Comparison of ENCODE assay signal across 7 mouse cellular contexts in genomic region chr17:87459750-87460668, GRCm38 (mm10). TPM values are rescaled to one million over a fixed set of nuclear protein-coding genes. Genes with fewer than 3 reads are reported as not detected.
DNase-seq lines count a peak whose midpoint lies in the region; ATAC-seq and TF ChIP-seq lines count a peak whose summit lies in the region.

No protein-coding gene starts in this region.

- H3K79me2 ChIP-seq in CH12.LX (replicated peaks; ENCODE audit: control insufficient read depth, extremely low read depth, insufficient read depth, poor library complexity, severe bottlenecking), result no peaks in the 10 kb centered on the region

- 33% methylated on average over 14 of the region's 14 CpGs for WGBS in hindbrain, embryonic 11.5 days
- whole genome bisulfite sequencing in limb, embryonic 15.5 days, result 9% methylated on average over 14 of the region's 14 CpGs
- 10% methylated on average over 14 of the region's 14 CpGs for WGBS in neural tube, embryonic 13.5 days

- in situ Hi-C loops in CH12.LX (cut with MboI; ENCODE audit: low pct_ligation_motif_present, low pct_unique_long_range_greater_than_20kb, low sequenced_read_pairs), result loop anchor here (5.0 kb wide), 1 partner anchor 42 kb away; no protein-coding TSS in a partner anchor

- H3K27me3 ChIP-seq in CH12.LX (replicated peaks), result peaks cover 18% of the 10 kb centered on the region
- H3K27me3 ChIP-seq in hindbrain, embryonic 11.5 days (ENCODE audit: control insufficient read depth, insufficient read depth, low read length), result no peaks in the 10 kb centered on the region
- H3K27me3 ChIP-seq in limb, embryonic 15.5 days, result no peaks in the 10 kb centered on the region
- H3K27me3 ChIP-seq in neural tube, embryonic 13.5 days, result no peaks in the 10 kb centered on the region

- no peaks in the 10 kb centered on the region for H3K9me3 ChIP-seq in CH12.LX (replicated peaks; ENCODE audit: low read length)
- no peaks in the 10 kb centered on the region for H3K9me3 ChIP-seq in hindbrain, embryonic 11.5 days (ENCODE audit: control insufficient read depth, low read length)
- H3K9me3 ChIP-seq in limb, embryonic 15.5 days, result no peaks in the 10 kb centered on the region
- no peaks in the 10 kb centered on the region for H3K9me3 ChIP-seq in neural tube, embryonic 13.5 days

- no peak for TF ChIP-seq CTCF in CH12.LX (conservative IDR thresholded peaks at IDR 0.05 in 1 of 2, IDR thresholded peaks at IDR 0.05 in 1 of 2; ENCODE audit: low read depth in 2 of 2, low read length in 2 of 2)
- TF ChIP-seq CTCF in embryonic fibroblast, embryonic 13.5 days (IDR thresholded peaks at IDR 0.05; ENCODE audit: borderline replicate concordance, insufficient read depth, low read length), result no peak

- no peak for TF ChIP-seq EP300 in CH12.LX (IDR thresholded peaks at IDR 0.05; ENCODE audit: low read length)

- H3K4me2 ChIP-seq in CH12.LX (ENCODE audit: insufficient read depth, low read depth, poor library complexity, severe bottlenecking), result peak overlapping the region; percentile 52; the same call in 1 of the 2 replicates
- H3K4me2 ChIP-seq in hindbrain, embryonic 11.5 days (replicated peaks; ENCODE audit: low read depth, low read length), result 0 out of 2 replicates have a peak overlapping the region, but pooled peaks have one; percentile 22
- H3K4me2 ChIP-seq in limb, embryonic 15.5 days, result peak overlapping the region; percentile 42
- H3K4me2 ChIP-seq in neural tube, embryonic 13.5 days, result peak overlapping the region; percentile 36

- TF ChIP-seq POLR2A in CH12.LX (IDR thresholded peaks at IDR 0.05; ENCODE audit: low read depth, low read length), result no peak
- peak; percentile 35; the same call in 1 of the 2 replicates for TF ChIP-seq POLR2A in embryonic fibroblast, embryonic 13.5 days (IDR thresholded peaks at IDR 0.05; ENCODE audit: low read depth, low read length)

- no peaks in the 10 kb centered on the region for H3K36me3 ChIP-seq in CH12.LX (replicated peaks in 1 of 2; ENCODE audit: control insufficient read depth in 1 of 2, insufficient read depth in 1 of 2, low read length in 1 of 2)
- H3K36me3 ChIP-seq in hindbrain, embryonic 11.5 days (ENCODE audit: control insufficient read depth, insufficient read depth, low read length), result no peaks in the 10 kb centered on the region
- H3K36me3 ChIP-seq in limb, embryonic 15.5 days, result no peaks in the 10 kb centered on the region
- no peaks in the 10 kb centered on the region for H3K36me3 ChIP-seq in neural tube, embryonic 13.5 days

- peaks cover 13 to 55% of the 10 kb centered on the region in 2 experiments for H3K4me1 ChIP-seq in CH12.LX (ENCODE audit: control insufficient read depth in 1 of 2, insufficient read depth in 2 of 2)
- peaks cover 15% of the 10 kb centered on the region for H3K4me1 ChIP-seq in embryonic fibroblast, embryonic 13.5 days (ENCODE audit: control insufficient read depth, insufficient read depth, low read length)
- H3K4me1 ChIP-seq in hindbrain, embryonic 11.5 days (replicated peaks; ENCODE audit: control insufficient read depth, insufficient read depth, low read length), result peaks cover 18% of the 10 kb centered on the region; the same call in 1 of the 2 replicates
- H3K4me1 ChIP-seq in limb, embryonic 15.5 days, result peaks cover 32% of the 10 kb centered on the region
- H3K4me1 ChIP-seq in neural tube, embryonic 13.5 days (replicated peaks), result peaks cover 51% of the 10 kb centered on the region

- ATAC-seq in hindbrain, embryonic 11.5 days (ENCODE audit: low FRiP score), result peak; percentile 46
- ATAC-seq in limb, embryonic 15.5 days (ENCODE audit: insufficient number of reproducible peaks, low FRiP score, low TSS enrichment, low read depth), result 0 out of 2 replicates have a peak, but pooled peaks have one; percentile 40
- peak; percentile 60 for ATAC-seq in neural tube, embryonic 13.5 days (ENCODE audit: low read depth)

- peak; percentile 62 for DNase-seq in 3T3-L1 (ENCODE audit: low read depth, low spot score)
- no peak for DNase-seq in CH12.LX (ENCODE audit: extremely low read depth)
- peak; percentile 52 for DNase-seq in hindbrain, embryonic 11.5 days (ENCODE audit: low spot score)
- DNase-seq in thymus, postnatal 10 days (ENCODE audit: low spot score in 2 of 2), result no peak

- H3K9ac ChIP-seq in CH12.LX (ENCODE audit: insufficient read depth, low read depth), result no peak overlapping the region
- no peak overlapping the region for H3K9ac ChIP-seq in hindbrain, embryonic 11.5 days (ENCODE audit: low read depth, low read length)
- no peak overlapping the region for H3K9ac ChIP-seq in limb, embryonic 15.5 days
- peak overlapping the region; percentile 48 for H3K9ac ChIP-seq in neural tube, embryonic 13.5 days

- no peak for TF ChIP-seq RAD21 in CH12.LX (IDR thresholded peaks at IDR 0.05; ENCODE audit: low read depth, low read length)

- no peak overlapping the region for H3K27ac ChIP-seq in CH12.LX (ENCODE audit: insufficient read depth, low read depth)
- H3K27ac ChIP-seq in embryonic fibroblast, embryonic 13.5 days (ENCODE audit: insufficient read depth, low read length), result peak overlapping the region; percentile 95
- no peak overlapping the region for H3K27ac ChIP-seq in hindbrain, embryonic 11.5 days (ENCODE audit: low read depth, low read length)
- peak overlapping the region; percentile 77 for H3K27ac ChIP-seq in limb, embryonic 15.5 days
- H3K27ac ChIP-seq in neural tube, embryonic 13.5 days (replicated peaks), result peak overlapping the region; percentile 84

- no peak overlapping the region for H3K4me3 ChIP-seq in CH12.LX (replicated peaks in 1 of 3; ENCODE audit: low read depth in 2 of 3, low read length in 2 of 3, poor library complexity in 1 of 3)
- H3K4me3 ChIP-seq in embryonic fibroblast, embryonic 13.5 days (ENCODE audit: insufficient read depth, low read length), result no peak overlapping the region
- H3K4me3 ChIP-seq in hindbrain, embryonic 11.5 days (ENCODE audit: low read depth, low read length), result no peak overlapping the region
- peak overlapping the region; percentile 20 for H3K4me3 ChIP-seq in limb, embryonic 15.5 days
- H3K4me3 ChIP-seq in neural tube, embryonic 13.5 days, result no peak overlapping the region

- dilution Hi-C loops in CH12.LX (cut with MboI; ENCODE audit: extremely low pct_ligation_motif_present, extremely low pct_unique_long_range_greater_than_20kb, low sequenced_read_pairs), result no loop called here

TF ChIP-seq in CH12.LX, 34 proteins besides CTCF, POLR2A, EP300 and RAD21:
- TF ChIP-seq ZC3H11A (IDR thresholded peaks at IDR 0.05; ENCODE audit: low read depth, low read length), result no peak
- no peak for TF ChIP-seq MXI1 (IDR thresholded peaks at IDR 0.05; ENCODE audit: low read depth, low read length)
- TF ChIP-seq TBP (conservative IDR thresholded peaks at IDR 0.05; ENCODE audit: low read depth, low read length), result no peak
- TF ChIP-seq MAX (IDR thresholded peaks at IDR 0.05; ENCODE audit: low read length), result no peak
- no peak for TF ChIP-seq ZMIZ1 (IDR thresholded peaks at IDR 0.05; ENCODE audit: low read depth, low read length)
- no peak for TF ChIP-seq ETS1 (conservative IDR thresholded peaks at IDR 0.05; ENCODE audit: low read depth, low read length)
- no peak for TF ChIP-seq NRF1 (IDR thresholded peaks at IDR 0.05; ENCODE audit: low read depth, low read length)
- no peak for TF ChIP-seq SMC3 (IDR thresholded peaks at IDR 0.05; ENCODE audit: low read depth, low read length)
- no peak for TF ChIP-seq CHD1 (IDR thresholded peaks at IDR 0.05; ENCODE audit: low read depth, low read length)
TF ChIP-seq in CH12.LX: peak in this region for 0.

RNA-seq across cellular contexts. Expression of gene Calm2, which starts 13.3 kb away (rescaled TPM):
- total RNA-seq in CH12.LX (2012; rRNA removed), result 203 and 255 TPM in 2 replicates
- total RNA-seq in CH12.LX (2014; rRNA removed), result 546 and 623 TPM in 2 replicates
- 604 and 634 TPM in 2 replicates for polyA plus RNA-seq in CH12.LX (2012; ENCODE audit: insufficient read length, low read depth)
- 1,045 and 1,155 TPM in 2 replicates for polyA plus RNA-seq in embryonic fibroblast, embryonic 13.5 days (2011; ENCODE audit: insufficient read length, low read depth, missing spikeins)
- polyA plus RNA-seq in hindbrain, embryonic 11.5 days (2014; fragmentation: Nextera tagmentation; extraction: Ambion mirVana), result 1,591 and 1,601 TPM in 2 replicates
- 938 and 964 TPM in 2 replicates for polyA plus RNA-seq in limb, embryonic 15.5 days (2015; fragmentation: Nextera tagmentation; extraction: Ambion mirVana)
- 2,810 and 2,954 TPM in 2 replicates for polyA plus RNA-seq in neural tube, embryonic 13.5 days (2015; fragmentation: Nextera tagmentation; extraction: Ambion mirVana)

RNA-seq across cellular contexts. Expression of gene Stpg4, which starts 32.5 kb away (rescaled TPM):
- not detected in 2 replicates for total RNA-seq in CH12.LX (2012; rRNA removed)
- total RNA-seq in CH12.LX (2014; rRNA removed), result not detected in 2 replicates
- not detected in 2 replicates for polyA plus RNA-seq in CH12.LX (2012; ENCODE audit: insufficient read length, low read depth)
- polyA plus RNA-seq in embryonic fibroblast, embryonic 13.5 days (2011; ENCODE audit: insufficient read length, low read depth, missing spikeins), result not detected in 2 replicates
- polyA plus RNA-seq in hindbrain, embryonic 11.5 days (2014; fragmentation: Nextera tagmentation; extraction: Ambion mirVana), result not detected in 2 replicates
- polyA plus RNA-seq in limb, embryonic 15.5 days (2015; fragmentation: Nextera tagmentation; extraction: Ambion mirVana), result not detected in 2 replicates
- 0.78 TPM in 1 of 2 replicates, not detected in the other for polyA plus RNA-seq in neural tube, embryonic 13.5 days (2015; fragmentation: Nextera tagmentation; extraction: Ambion mirVana)

Comparison
In these comparisons a context has a peak if more than half of its experiments do, and no peak if none do; other contexts are left out.
1. DNase-seq: peak in 3T3-L1 (single experiment) and hindbrain, embryonic 11.5 days (single experiment); none in CH12.LX (single experiment) and thymus, postnatal 10 days (0 of 2).
2. H3K27ac ChIP-seq: peak in embryonic fibroblast, embryonic 13.5 days (single experiment), limb, embryonic 15.5 days (single experiment) and neural tube, embryonic 13.5 days (single experiment); none in CH12.LX (single experiment) and hindbrain, embryonic 11.5 days (single experiment).
3. Peak in every context shown above with its lines, with median percentiles within 50 percentile points of each other: H3K4me2 ChIP-seq and ATAC-seq.